Mouse (Mus musculus) c-Kit-negative CD71-positive TER-119-positive erythroid progenitor cells, embryonic 14.5 days (primary cell): Measurements from ENCODE around the gene Ss18l1.

Experiments
- DNase-seq: peaks from one replicate; pipeline ENCODE4 v3.0.0-alpha.2; 2013; ENCODE audit warnings: low read depth, low spot score

The Ss18l1 gene

GRCm38 (mm10) chr2:180086637-180087027 is 44.3 kb downstream of the Ss18l1 start:
- DNase-seq: no peak

GRCm38 (mm10) chr2:180087472-180087871 is 45.2 kb downstream of the Ss18l1 start:
- DNase-seq: no peak

GRCm38 (mm10) chr2:180090285-180090684 is 48.0 kb downstream of the Ss18l1 start:
- no peak for DNase-seq

GRCm38 (mm10) chr2:180095711-180096110 is 53.4 kb downstream of the Ss18l1 start:
- no peak for DNase-seq

DNA sequence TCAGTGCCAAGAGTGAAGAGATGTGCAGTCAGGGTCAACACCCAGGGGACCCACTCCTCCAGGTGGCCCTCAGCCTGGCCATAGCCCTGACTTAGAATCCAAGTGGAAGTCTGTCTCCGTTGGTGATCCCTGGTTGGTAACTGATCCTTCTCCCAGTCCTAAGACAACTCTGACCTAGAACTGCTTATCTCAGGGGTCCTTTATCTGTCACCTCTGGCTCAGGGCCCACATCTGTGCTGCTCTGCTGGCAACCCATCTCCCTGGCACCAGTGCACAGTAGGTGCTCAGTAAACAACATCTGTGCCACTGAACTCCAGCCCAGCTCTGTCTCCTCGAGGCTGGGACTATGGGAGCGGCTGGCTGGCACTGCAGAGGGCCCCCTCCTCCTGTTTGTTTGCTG is 55.3 kb downstream of the Ss18l1 start:
- DNase-seq: no peak

- DNase-seq: no peak
These were observed 55.9 kb downstream of the Ss18l1 start for GRCm38 (mm10) chr2:180098167-180098566.

GRCm38 (mm10) chr2:180099529-180099928 is 57.2 kb downstream of the Ss18l1 start:
- no peak for DNase-seq

DNA sequence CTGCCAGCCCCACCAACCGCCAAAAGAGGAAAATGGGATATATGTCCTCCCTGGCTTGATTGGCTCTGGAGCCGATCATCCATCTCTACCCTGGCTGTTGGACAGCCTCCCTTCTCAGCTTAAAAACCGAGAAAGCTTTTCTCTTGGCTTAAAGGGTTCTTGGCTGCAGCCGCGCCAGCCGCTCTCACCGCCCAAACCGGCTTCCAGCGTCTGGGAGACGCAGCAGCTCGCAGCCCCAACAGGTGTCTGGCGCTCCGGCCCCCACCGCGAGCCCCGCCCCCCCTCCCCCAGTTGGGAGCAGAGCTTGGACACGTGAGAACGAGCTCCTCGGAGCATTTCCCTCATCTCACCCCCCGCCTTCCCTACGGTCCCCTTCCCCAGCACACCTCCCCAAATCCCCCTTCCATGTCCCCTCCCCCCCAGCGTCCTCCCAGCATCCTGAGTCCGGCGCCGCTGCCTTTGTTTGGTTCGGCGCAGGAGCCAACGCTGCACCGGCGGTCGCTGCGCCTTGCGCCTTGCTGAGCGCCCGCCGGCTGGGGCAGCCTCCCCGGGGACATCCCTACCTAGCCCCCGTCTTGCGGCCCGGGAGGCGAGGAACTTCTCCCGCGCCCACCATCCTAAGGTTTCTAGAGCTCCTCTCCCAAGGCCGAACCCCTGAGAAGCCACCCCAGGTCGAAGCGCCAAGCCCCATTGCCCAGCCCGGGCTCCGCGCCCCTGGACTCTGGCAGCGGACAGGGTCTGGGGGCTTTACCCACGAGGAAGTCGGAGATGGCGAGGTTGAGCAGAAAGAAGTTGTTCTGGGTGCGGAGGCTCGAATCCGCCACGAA is 61.1 kb downstream of the Ss18l1 start:
- no peak for DNase-seq

GRCm38 (mm10) chr2:180103978-180104658 is 61.8 kb downstream of the Ss18l1 start, which contains the start of gene Hrh3:
TSS of gene Hrh3 (minus strand) at chr2:180104488.
- DNase-seq: no peak

DNA sequence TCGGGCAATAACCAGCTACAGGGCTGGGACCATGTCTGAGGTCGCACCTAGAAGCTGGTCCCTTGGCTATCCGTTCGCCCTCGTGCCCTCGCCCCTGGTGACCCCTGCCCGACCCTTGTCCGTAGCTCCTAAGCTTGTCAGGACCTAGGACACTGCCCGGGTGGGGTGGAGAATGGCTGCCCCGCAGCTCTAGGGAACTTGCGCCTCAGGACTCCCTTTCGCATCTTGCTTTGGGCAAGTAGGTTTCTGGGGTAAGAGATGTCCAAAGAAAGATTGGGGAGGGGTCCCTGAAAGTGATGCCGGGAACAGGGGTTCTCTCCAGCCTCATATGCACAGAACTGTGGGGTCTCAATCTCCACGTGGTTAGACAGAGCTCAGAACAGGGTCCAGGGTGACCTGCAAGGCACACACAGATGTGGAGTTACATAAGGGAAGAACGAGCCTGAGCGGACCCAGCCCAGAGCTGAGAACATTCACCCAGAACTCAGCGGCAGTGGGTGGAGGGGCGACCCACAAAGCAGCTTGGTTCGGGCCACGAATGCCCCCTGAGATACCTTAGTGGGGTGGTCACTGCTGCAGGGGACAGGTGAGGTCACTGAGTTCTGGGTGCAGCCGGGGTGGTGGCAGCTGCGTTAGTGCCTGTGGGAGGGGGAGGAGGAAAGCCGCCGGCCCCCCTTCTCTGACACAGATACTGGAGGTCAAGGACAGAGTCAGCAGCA is 62.5 kb downstream of the Ss18l1 start:
- no peak for DNase-seq

GRCm38 (mm10) chr2:180105441-180106190 is 63.3 kb downstream of the Ss18l1 start:
- DNase-seq: no peak

DNA sequence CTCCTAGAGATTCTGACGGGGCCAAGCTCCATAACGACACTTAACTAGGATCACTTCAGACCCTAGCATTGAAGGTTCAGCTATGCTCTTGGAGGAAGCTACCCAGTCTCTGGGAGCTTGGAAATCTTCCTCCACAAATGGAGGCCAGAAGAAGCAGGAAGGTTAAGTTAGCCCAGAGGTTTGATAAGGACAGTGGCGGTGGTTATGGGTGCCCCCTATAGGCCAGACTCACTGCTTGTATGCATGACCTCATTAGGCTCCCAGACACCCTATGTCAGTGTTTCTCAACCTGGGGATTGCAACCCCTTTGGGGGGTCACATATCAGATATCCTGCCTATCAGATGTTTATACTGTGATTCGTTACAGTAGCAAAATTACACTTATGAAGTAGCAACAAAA is 64.8 kb downstream of the Ss18l1 start:
- no peak for DNase-seq

DNA sequence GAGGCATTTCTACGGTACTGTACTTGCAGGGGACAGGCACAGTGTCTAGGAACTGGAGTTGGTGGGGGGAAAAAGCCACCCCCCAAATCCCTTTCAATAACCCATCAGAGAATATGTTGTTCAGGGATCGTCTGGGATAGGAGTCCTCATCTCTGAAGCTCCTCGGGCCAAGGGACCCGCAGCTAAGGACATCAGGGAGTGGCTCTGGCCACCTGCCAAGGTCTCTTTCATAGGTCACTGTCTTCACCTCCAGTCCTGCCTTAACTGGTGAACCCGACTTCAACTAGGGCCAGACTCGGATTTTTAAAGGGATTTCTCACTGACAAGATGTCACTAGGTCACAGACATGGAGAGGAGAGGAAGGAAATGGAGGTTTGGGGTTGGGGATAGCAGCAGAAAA is 66.0 kb downstream of the Ss18l1 start:
- no peak for DNase-seq

DNA sequence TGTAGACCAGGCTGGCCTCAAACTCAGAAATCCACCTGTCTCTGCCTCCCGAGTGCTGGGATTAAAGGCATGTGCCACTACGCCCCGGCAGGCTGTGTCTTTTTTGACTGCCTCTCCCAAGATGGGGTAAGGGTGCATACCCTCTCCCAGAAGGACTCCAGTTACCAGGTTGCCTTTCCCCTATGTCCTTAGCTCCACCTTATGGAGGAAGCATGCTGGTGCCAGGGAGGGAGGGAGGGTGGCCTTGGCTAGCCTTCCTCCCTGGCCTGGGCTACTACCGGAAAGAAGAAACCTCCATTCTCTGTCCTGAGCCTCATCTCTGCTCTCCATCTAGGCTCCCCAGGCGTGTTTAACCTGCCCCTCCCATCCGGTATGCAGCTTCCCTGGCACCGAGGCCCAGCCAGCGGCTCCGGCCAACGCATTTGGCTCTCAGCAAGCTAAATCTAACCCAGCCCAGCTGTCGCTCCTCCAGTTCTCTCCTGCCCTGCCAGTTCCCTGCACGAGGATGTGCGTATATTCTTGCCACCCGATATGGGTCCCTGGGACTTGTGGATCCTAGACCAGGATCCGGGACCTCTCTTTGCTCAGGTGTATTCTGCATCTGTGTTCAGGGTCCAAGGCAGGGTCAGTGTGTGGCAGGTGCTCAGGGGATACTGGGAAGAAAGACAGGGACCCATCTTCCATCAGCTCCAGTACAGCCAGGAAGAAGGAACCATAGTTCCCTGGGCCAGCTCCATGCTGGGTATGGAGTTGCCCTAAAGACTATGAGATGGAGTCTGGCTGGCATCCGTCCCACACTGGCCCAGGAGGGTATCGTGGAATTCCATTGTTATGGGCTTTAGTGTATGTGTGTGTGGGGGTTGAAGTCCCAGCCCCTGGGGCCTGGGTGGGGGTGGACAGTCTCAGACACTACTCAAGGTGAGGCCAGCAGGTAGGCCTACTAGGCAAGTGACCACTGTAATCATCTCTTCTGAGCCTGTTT is 71.9 kb downstream of the Ss18l1 start:
- no peak for DNase-seq

- DNase-seq: no peak
These were observed 73.0 kb downstream of the Ss18l1 start for GRCm38 (mm10) chr2:180115279-180115678.

DNA sequence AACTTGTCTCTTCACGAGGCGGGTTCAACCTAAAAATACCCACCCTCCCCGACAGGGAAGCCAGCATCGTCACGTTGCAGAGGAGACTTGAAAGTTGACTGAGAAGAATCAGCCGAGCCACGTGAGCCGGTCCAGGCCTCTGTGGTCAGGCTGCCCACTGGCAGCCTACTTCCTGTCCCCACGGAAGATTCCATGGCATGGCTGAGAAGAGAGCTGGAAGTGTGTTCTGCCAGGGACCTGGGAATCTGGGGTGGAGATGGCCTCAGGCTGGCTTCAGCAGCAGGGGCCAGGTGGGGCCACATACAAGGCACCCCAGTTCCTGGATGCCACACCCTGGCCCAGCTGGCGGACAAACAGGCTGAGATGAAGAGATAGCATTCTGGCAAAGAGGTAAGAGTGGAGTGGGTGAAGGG is 73.8 kb downstream of the Ss18l1 start:
- DNase-seq: no peak

DNA sequence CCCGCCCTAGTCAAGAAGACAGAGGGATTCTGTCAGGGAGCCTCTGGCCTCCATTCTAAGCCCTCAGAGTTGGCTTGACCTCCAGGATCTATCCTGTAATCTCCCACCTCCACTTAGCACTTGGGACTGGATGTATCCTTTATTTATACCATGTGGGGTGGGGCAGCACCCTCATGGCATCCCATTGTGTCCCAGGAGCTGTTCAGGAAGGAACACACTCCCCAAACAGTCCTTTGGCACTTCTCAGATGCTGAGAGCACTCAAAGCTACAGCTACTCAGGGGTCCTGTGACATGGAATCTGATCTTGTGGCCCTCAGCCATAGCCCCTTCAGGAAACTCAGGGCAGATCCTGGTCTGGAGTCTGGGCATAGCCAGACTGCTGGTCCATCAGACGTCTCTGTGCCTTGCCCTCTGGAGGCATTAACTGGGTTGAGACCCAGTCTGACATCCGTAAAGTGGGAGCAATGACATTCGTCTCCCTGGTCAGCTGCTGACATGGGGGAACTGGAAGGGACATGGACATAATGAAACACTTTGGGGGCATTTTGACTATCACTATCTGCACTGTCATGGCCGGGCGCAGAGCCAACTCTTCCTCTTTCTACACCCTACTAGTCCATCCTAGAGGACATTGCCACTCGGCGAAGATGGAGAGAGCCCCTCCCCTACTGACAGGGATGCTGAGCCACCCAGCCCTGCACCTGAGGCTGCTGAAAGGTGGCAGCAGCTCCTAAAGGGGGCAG is 74.6 kb downstream of the Ss18l1 start:
- no peak for DNase-seq

DNA sequence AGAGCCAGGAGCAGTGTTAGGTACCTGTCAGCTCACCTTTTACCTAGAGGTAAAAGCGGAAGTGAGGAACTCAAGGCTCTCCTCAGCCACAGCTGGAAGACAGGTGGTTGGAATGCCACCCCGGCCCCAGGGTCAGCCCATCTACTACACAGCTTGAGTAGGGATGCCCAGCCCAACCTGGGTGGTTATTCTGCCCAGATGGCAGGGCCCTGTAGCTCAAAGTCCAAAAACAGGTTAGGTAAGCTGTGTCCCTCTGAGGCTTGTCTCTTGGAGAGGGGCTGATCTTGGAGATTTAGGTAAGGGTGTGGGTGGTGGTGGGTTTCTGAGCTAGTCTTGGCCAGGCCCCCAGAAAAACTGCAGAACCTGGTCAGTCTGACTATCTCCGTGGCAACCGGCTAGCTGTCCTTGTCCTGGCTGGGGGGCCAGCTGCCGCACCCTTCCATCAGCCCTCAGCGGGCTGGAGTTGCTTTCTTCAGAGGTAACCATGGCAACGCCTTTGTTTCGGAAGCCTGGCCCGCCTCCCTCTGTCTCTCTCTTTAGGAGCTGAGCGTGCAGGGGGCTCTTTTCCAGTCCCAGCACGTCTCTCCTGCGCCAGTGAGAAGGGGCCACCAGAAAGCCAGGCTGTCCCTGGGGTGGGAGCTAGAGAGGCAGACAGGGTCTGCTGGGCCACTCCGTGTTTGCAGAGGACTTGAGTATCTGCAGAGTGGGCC is 75.3 kb downstream of the Ss18l1 start:
- DNase-seq: no peak
